Mouse (Mus musculus) CD8-positive naive resting alpha-beta T cell, adult 57 days (primary cell): ENCODE data around the gene Med12l. TPM values are rescaled to one million over a fixed set of nuclear protein-coding genes. Genes with fewer than 3 reads are reported as not detected.

Experiments used
- total RNA-seq: library from RNA; stranded (reverse); gene quantifications from one replicate; pipeline ENCODE4 v1.2.4, GENCODE M21; 2023

Gene Med12l
- total RNA-seq: 0.31 TPM

GRCm38 (mm10) chr3:59005271-59005995, at the start of gene Med12l:
Gene Med12l, plus strand, starts transcription at chr3:59005825.

GRCm38 (mm10) chr3:59101218-59101986, 95.8 kb downstream of the Med12l start, which contains the start of gene Gpr171:
Gene Gpr171, minus strand, starts transcription at chr3:59101821.

DNA sequence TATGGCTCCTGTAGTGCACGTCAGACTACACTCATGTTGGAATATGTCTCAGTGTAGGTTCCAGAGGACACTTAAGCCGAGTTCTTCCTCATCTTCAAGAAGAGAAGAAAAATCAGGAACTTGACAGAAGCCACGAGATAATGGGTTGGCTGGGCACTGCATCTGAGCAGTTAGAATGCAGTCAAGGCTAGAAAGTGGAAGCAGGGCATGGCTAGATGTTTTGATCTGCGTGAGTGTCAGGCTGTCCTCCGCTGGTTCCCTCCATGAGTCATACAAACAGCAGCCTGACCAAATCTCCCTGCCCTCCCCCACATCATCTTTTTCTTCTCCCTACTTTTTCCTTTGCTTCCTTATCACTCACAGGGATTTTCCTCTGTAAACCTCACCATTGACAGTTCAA, 147.8 kb downstream of the Med12l start, which contains the start of gene P2ry14:
Gene P2ry14, minus strand, starts transcription at position 195 of the 400 bp plus-strand sequence.

DNA sequence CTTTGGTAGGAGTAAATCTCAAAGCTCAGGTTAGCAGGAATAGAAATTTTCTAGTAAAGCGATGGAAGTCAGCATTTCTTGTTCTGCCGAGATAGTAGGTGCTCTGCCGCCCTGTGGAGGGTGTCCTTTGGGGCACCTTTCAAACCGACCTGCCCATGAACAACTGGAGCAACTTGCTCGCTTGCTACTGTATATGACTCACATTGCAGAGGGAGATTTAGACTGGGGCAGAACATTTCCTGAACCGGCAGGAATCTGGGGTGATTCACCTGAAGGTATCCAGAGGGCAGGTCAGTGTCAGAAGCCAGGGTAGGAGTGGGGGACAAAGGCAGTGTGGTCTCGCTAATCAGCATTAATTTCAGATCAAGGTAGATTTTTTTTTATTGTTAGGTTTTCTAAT, 189.3 kb downstream of the Med12l start, which contains the start of gene Gpr87:
Gene Gpr87, minus strand, starts transcription at position 167 of the 400 bp plus-strand sequence.

GRCm38 (mm10) chr3:59210727-59211126, 205.1 kb downstream of the Med12l start, which contains the start of gene P2ry13:
Gene P2ry13, minus strand, starts transcription at chr3:59210882.

GRCm38 (mm10) chr3:59262704-59263103, 257.1 kb downstream of the Med12l start, which contains the start of gene P2ry12:
Gene P2ry12, minus strand, starts transcription at chr3:59262871.

DNA sequence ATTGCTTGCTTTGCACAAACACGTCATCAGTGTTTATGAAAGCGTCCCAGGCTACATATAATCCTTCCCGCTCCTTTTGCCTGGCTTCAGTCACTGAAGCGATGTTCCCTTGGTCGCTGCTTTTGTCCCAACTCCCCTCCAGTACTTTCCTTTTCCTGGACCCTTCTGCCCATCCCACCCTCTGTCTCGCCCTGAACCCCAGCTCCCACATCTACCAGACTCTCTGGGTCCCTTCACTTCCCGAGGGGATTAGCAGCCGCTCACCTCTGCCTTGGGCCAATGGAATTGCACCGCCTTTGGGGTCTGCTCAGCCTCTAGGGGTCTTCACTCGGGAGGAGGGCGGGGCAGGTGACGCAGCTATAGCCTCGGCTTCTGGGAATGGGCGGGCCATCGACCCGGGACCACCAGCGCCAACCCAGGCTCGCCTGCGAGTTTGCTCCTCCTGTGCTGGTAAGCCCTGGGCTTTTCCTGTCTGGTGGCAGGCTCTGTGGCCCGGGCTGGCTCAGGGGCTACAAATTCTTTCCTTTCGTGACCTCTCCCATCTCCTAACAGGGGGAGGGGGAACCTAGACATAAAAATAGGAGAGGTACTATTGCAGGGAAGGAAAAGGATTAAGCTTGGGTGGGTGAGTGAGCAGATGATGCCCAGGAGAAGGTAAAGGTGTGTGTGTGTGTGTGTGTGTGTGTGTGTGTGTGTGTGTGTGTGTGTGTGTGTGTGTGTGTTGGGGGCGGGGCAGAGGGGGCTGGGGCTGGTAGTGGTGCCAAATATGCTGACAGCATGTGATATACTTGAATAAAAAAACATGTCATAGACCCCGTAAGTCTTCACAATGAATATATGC, 338.7 kb downstream of the Med12l start, which contains the start of gene Igsf10:
Gene Igsf10, minus strand, starts transcription at position 330 of the 841 bp plus-strand sequence.

Other genes with a start within 250 kb of the Med12l start
- gene Mindy4b-ps, start 183.5 kb upstream of the Med12l start, total RNA-seq: not detected
- not detected for gene Clrn1, start 120.5 kb upstream of the Med12l start, total RNA-seq
- 94.5 TPM for gene Gpr171, start 96.0 kb downstream of the Med12l start, total RNA-seq
- gene P2ry14, start 147.8 kb downstream of the Med12l start, total RNA-seq: 1.8 TPM
- not detected for gene Gpr87, start 189.3 kb downstream of the Med12l start, total RNA-seq
- 0.92 TPM for gene P2ry13, start 205.1 kb downstream of the Med12l start, total RNA-seq